Mouse (Mus musculus) cortical plate, adult 2 months (tissue): ENCODE measurements around the gene Ripor2.

Experiments
- CTCF ChIP-seq: fragments of 200-500 bp; IDR thresholded peaks from 2 replicates; pipeline ENCODE4 v1.5.1; 2011; ENCODE audit warnings: mild to moderate bottlenecking, control low read depth, low read length; ENCODE audit not compliant: insufficient read depth; ENCODE audit errors: extremely low read depth
- POLR2A ChIP-seq: fragments of 200-500 bp; IDR thresholded peaks from 2 replicates; pipeline ENCODE4 v1.6.1; 2011; ENCODE audit warnings: mild to moderate bottlenecking, low read length, control low read depth; ENCODE audit not compliant: insufficient read depth; ENCODE audit errors: extremely low read depth

- no peak for TF ChIP-seq POLR2A
- no peak for TF ChIP-seq CTCF
Measured at GRCm38 (mm10) chr13:24607961-24608360, 26.0 kb downstream of the Ripor2 start.
